Mouse (Mus musculus) MEL (cell line): Measurements from ENCODE around the gene Rapgef6.

ENCODE experiments used
- CHD1 ChIP-seq: IDR thresholded peaks from 2 replicates; pipeline ENCODE4 v1.6.1; 2012; ENCODE audit warnings: low read depth, mild to moderate bottlenecking, inconsistent platforms, low read length, improper control_type of control experiment
- CTCF ChIP-seq, 3 experiments: IDR thresholded peaks in 2 of 3; conservative IDR thresholded peaks in 1 of 3; 2 replicates each; pipeline ENCODE4 v1.5.1; 2011 to 2012; ENCODE audit warnings: low read length in 3 of 3, low read depth in 2 of 3, mild to moderate bottlenecking in 2 of 3, improper control_type of control experiment in 1 of 3, inconsistent platforms in 1 of 3, mixed read lengths in 1 of 3, moderate library complexity in 1 of 3; ENCODE audit not compliant: control insufficient read depth in 1 of 3, insufficient read depth in 1 of 3, poor library complexity in 1 of 3, severe bottlenecking in 1 of 3
- ELF1 ChIP-seq: IDR thresholded peaks from 2 replicates; pipeline ENCODE4 v1.6.1; 2014; ENCODE audit warnings: low read depth, mild to moderate bottlenecking, inconsistent platforms, low read length, improper control_type of control experiment, moderate library complexity
- EP300 ChIP-seq, 2 experiments: IDR thresholded peaks; 2 replicates each; pipeline ENCODE4 v1.6.1; 2011; ENCODE audit warnings: improper control_type of control experiment in 2 of 2, low read length in 2 of 2, low read depth in 1 of 2, mild to moderate bottlenecking in 1 of 2
- MXI1 ChIP-seq: IDR thresholded peaks from 2 replicates; pipeline ENCODE4 v1.6.1; 2011; ENCODE audit warnings: mild to moderate bottlenecking, low read depth, low read length, improper control_type of control experiment
- NELFE ChIP-seq: IDR thresholded peaks from 2 replicates; pipeline ENCODE4 v1.6.1; 2011; ENCODE audit warnings: low read depth, low read length, improper control_type of control experiment
- POLR2A ChIP-seq, 2 experiments: IDR thresholded peaks; 2 replicates each; pipeline ENCODE4 v1.6.1; 2011 to 2012; ENCODE audit warnings: low read length in 2 of 2, mild to moderate bottlenecking in 2 of 2, control low read depth in 1 of 2, improper control_type of control experiment in 1 of 2, low read depth in 1 of 2, moderate library complexity in 1 of 2; ENCODE audit not compliant: control insufficient read depth in 1 of 2, insufficient read depth in 1 of 2, poor library complexity in 1 of 2
- POLR2AphosphoS2 ChIP-seq: IDR thresholded peaks from 2 replicates; pipeline ENCODE4 v1.6.1; 2011; ENCODE audit warnings: low read length, improper control_type of control experiment
- SMC3 ChIP-seq: IDR thresholded peaks from 2 replicates; pipeline ENCODE4 v1.6.1; 2011; ENCODE audit warnings: low read depth, low read length, improper control_type of control experiment
- TAL1 ChIP-seq: IDR thresholded peaks from 2 replicates; pipeline ENCODE4 v1.6.1; 2012; ENCODE audit warnings: mild to moderate bottlenecking, inconsistent platforms, low read length, moderate library complexity, mixed read lengths
- ZMIZ1 ChIP-seq: IDR thresholded peaks from 2 replicates; pipeline ENCODE4 v1.6.1; 2012; ENCODE audit warnings: low read depth, mild to moderate bottlenecking, inconsistent platforms, low read length, improper control_type of control experiment, moderate library complexity

- peak in 1 of 3 experiments; percentile 22; a peak in 1 of 6 replicates for TF ChIP-seq CTCF (IDR thresholded peaks at IDR 0.05 in 2 of 3, conservative IDR thresholded peaks at IDR 0.05 in 1 of 3; ENCODE audit: control insufficient read depth in 1 of 3, insufficient read depth in 1 of 3, low read depth in 2 of 3, low read length in 3 of 3, poor library complexity in 1 of 3, severe bottlenecking in 1 of 3)
- TF ChIP-seq POLR2A (IDR thresholded peaks at IDR 0.05; ENCODE audit: control insufficient read depth in 1 of 2, insufficient read depth in 1 of 2, low read depth in 1 of 2, low read length in 2 of 2, poor library complexity in 1 of 2) = no peak
- TF ChIP-seq EP300 (IDR thresholded peaks at IDR 0.05; ENCODE audit: low read depth in 1 of 2, low read length in 2 of 2) = no peak
- no peak for TF ChIP-seq POLR2AphosphoS2
- TF ChIP-seq ELF1 = no peak
- no peak for TF ChIP-seq MXI1
- TF ChIP-seq NELFE = no peak
- no peak for TF ChIP-seq CHD1
- no peak for TF ChIP-seq ZMIZ1
- no peak for TF ChIP-seq TAL1
- TF ChIP-seq SMC3 = no peak
These were observed 187.0 kb downstream of the Rapgef6 start for GRCm38 (mm10) chr11:54709645-54710044.
